Mouse (Mus musculus): ENCODE data around the gene Stambpl1. TPM values are rescaled to one million over a fixed set of nuclear protein-coding genes. Genes with fewer than 3 reads are reported as not detected.

Gene Stambpl1
- total RNA-seq, 1 experiment: 5.1 TPM

- in situ Hi-C loops (cut with MboI; ENCODE audit: low sequenced_read_pairs in 2 of 2, unreplicated experiment in 2 of 2): no loop called here
- no peak for DNase-seq (ENCODE audit: low read depth, low spot score)
- no peak overlapping the region for H3K27ac ChIP-seq (ENCODE audit: insufficient read depth, low read depth, low read length, poor library complexity, severe bottlenecking)
- no peak for TF ChIP-seq MAFK (IDR thresholded peaks at IDR 0.05; ENCODE audit: insufficient read depth, low read depth, low read length)
- TF ChIP-seq ZC3H11A (IDR thresholded peaks at IDR 0.05; ENCODE audit: borderline replicate concordance, low read depth, low read length): no peak
- TF ChIP-seq HCFC1 (IDR thresholded peaks at IDR 0.05; ENCODE audit: borderline replicate concordance, insufficient read depth, low read length): no peak
- H3K4me1 ChIP-seq (ENCODE audit: control insufficient read depth in 2 of 2, insufficient read depth in 2 of 2, low read length in 2 of 2, poor library complexity in 1 of 2): no peaks in the 10 kb centered on the region
- H3K9me3 ChIP-seq (ENCODE audit: control insufficient read depth, insufficient read depth, low read depth, low read length): no peaks in the 10 kb centered on the region
- H3K9ac ChIP-seq (ENCODE audit: insufficient read depth, low read depth, low read length, poor library complexity, severe bottlenecking): no peak overlapping the region
- H3K4me3 ChIP-seq (ENCODE audit: insufficient read depth in 1 of 2, low read depth in 1 of 2, low read length in 2 of 2, poor library complexity in 1 of 2, severe bottlenecking in 1 of 2): no peak overlapping the region
- H3K36me3 ChIP-seq (ENCODE audit: control insufficient read depth, insufficient read depth, low read length, poor library complexity, severe bottlenecking): no peaks in the 10 kb centered on the region
Observed at GRCm38 (mm10) chr19:34250621-34251020, 58.6 kb downstream of the Stambpl1 start.

GRCm38 (mm10) chr19:34251900-34252299 is 59.9 kb downstream of the Stambpl1 start:
- H3K9ac ChIP-seq (ENCODE audit: insufficient read depth, low read depth, low read length, poor library complexity, severe bottlenecking): no peak overlapping the region
- in situ Hi-C loops (cut with MboI; ENCODE audit: low sequenced_read_pairs in 2 of 2, unreplicated experiment in 2 of 2): no loop called here
- H3K4me1 ChIP-seq (ENCODE audit: control insufficient read depth in 2 of 2, insufficient read depth in 2 of 2, low read length in 2 of 2, poor library complexity in 1 of 2): no peaks in the 10 kb centered on the region
- no peak for DNase-seq (ENCODE audit: low read depth, low spot score)
- TF ChIP-seq ZC3H11A (IDR thresholded peaks at IDR 0.05; ENCODE audit: borderline replicate concordance, low read depth, low read length) (no peak), HCFC1 (IDR thresholded peaks at IDR 0.05; ENCODE audit: borderline replicate concordance, insufficient read depth, low read length) (no peak), ZNF384 (IDR thresholded peaks at IDR 0.05; ENCODE audit: low read depth, low read length) (no peak), CHD2 (IDR thresholded peaks at IDR 0.05; ENCODE audit: low read depth, low read length) (no peak), MAFK (IDR thresholded peaks at IDR 0.05; ENCODE audit: insufficient read depth, low read depth, low read length) (no peak)
- H3K36me3 ChIP-seq (ENCODE audit: control insufficient read depth, insufficient read depth, low read length, poor library complexity, severe bottlenecking): no peaks in the 10 kb centered on the region
- no peaks in the 10 kb centered on the region for H3K9me3 ChIP-seq (ENCODE audit: control insufficient read depth, insufficient read depth, low read depth, low read length)
- no peak overlapping the region for H3K27ac ChIP-seq (ENCODE audit: insufficient read depth, low read depth, low read length, poor library complexity, severe bottlenecking)
- H3K4me3 ChIP-seq (ENCODE audit: insufficient read depth in 1 of 2, low read depth in 1 of 2, low read length in 2 of 2, poor library complexity in 1 of 2, severe bottlenecking in 1 of 2): no peak overlapping the region

GRCm38 (mm10) chr19:34252450-34252849 is 60.4 kb downstream of the Stambpl1 start:
- H3K9me3 ChIP-seq (ENCODE audit: control insufficient read depth, insufficient read depth, low read depth, low read length): no peaks in the 10 kb centered on the region
- H3K4me1 ChIP-seq (ENCODE audit: control insufficient read depth in 2 of 2, insufficient read depth in 2 of 2, low read length in 2 of 2, poor library complexity in 1 of 2): no peaks in the 10 kb centered on the region
- no peak overlapping the region for H3K9ac ChIP-seq (ENCODE audit: insufficient read depth, low read depth, low read length, poor library complexity, severe bottlenecking)
- H3K27ac ChIP-seq (ENCODE audit: insufficient read depth, low read depth, low read length, poor library complexity, severe bottlenecking): no peak overlapping the region
- H3K36me3 ChIP-seq (ENCODE audit: control insufficient read depth, insufficient read depth, low read length, poor library complexity, severe bottlenecking): no peaks in the 10 kb centered on the region
- H3K4me3 ChIP-seq (ENCODE audit: insufficient read depth in 1 of 2, low read depth in 1 of 2, low read length in 2 of 2, poor library complexity in 1 of 2, severe bottlenecking in 1 of 2): no peak overlapping the region
- in situ Hi-C loops (cut with MboI; ENCODE audit: low sequenced_read_pairs in 2 of 2, unreplicated experiment in 2 of 2): no loop called here
- TF ChIP-seq MAFK (IDR thresholded peaks at IDR 0.05; ENCODE audit: insufficient read depth, low read depth, low read length) (no peak), ZNF384 (IDR thresholded peaks at IDR 0.05; ENCODE audit: low read depth, low read length) (no peak)
- no peak for DNase-seq (ENCODE audit: low read depth, low spot score)

GRCm38 (mm10) chr19:34254101-34254879 is 62.3 kb downstream of the Stambpl1 start:
- Histone ChIP-seq H3K4me1 (ENCODE audit: control insufficient read depth in 2 of 2, insufficient read depth in 2 of 2, low read length in 2 of 2, poor library complexity in 1 of 2) (no peaks in the 10 kb centered on the region), H3K9ac (ENCODE audit: insufficient read depth, low read depth, low read length, poor library complexity, severe bottlenecking) (no peak overlapping the region), H3K9me3 (ENCODE audit: control insufficient read depth, insufficient read depth, low read depth, low read length) (no peaks in the 10 kb centered on the region), H3K4me3 (ENCODE audit: insufficient read depth in 1 of 2, low read depth in 1 of 2, low read length in 2 of 2, poor library complexity in 1 of 2, severe bottlenecking in 1 of 2) (no peak overlapping the region), H3K27ac (ENCODE audit: insufficient read depth, low read depth, low read length, poor library complexity, severe bottlenecking) (no peak overlapping the region), H3K36me3 (ENCODE audit: control insufficient read depth, insufficient read depth, low read length, poor library complexity, severe bottlenecking) (no peaks in the 10 kb centered on the region)
- DNase-seq (ENCODE audit: low read depth, low spot score): no peak
- in situ Hi-C loops (cut with MboI; ENCODE audit: low sequenced_read_pairs in 2 of 2, unreplicated experiment in 2 of 2): no loop called here
- TF ChIP-seq HCFC1 (IDR thresholded peaks at IDR 0.05; ENCODE audit: borderline replicate concordance, insufficient read depth, low read length) (no peak), MAFK (IDR thresholded peaks at IDR 0.05; ENCODE audit: insufficient read depth, low read depth, low read length) (no peak), CHD2 (IDR thresholded peaks at IDR 0.05; ENCODE audit: low read depth, low read length) (no peak), ZC3H11A (IDR thresholded peaks at IDR 0.05; ENCODE audit: borderline replicate concordance, low read depth, low read length) (no peak), ZNF384 (IDR thresholded peaks at IDR 0.05; ENCODE audit: low read depth, low read length) (no peak)

Measured in ES-E14 (cell line).